Mouse (Mus musculus): ENCODE results near the gene Actn4.

Actn4 gene

GRCm38 (mm10) chr7:28961927-28962670 lies at the start of gene Actn4:
Actn4 (minus strand) TSS chr7:28962340.
- in situ Hi-C loops (cut with MboI, MseI): no loop called here

GRCm38 (mm10) chr7:29008714-29009113 lies 46.6 kb upstream of the Actn4 start:
- in situ Hi-C loops (cut with MboI, MseI): no loop called here

GRCm38 (mm10) chr7:29008171-29008570 lies 46.0 kb upstream of the Actn4 start:
- in situ Hi-C loops (cut with MboI, MseI): no loop called here

- in situ Hi-C loops (cut with MboI, MseI): no loop called here
Measured at GRCm38 (mm10) chr7:29007224-29008101, 45.3 kb upstream of the Actn4 start.

GRCm38 (mm10) chr7:29000651-29001605 lies 38.8 kb upstream of the Actn4 start:
- in situ Hi-C loops (cut with MboI, MseI): no loop called here

GRCm38 (mm10) chr7:28993402-28993801 lies 31.3 kb upstream of the Actn4 start:
- in situ Hi-C loops (cut with MboI, MseI): no loop called here

GRCm38 (mm10) chr7:28992997-28993396 lies 30.9 kb upstream of the Actn4 start:
- in situ Hi-C loops (cut with MboI, MseI): no loop called here

- in situ Hi-C loops (cut with MboI, MseI): no loop called here
Measured at GRCm38 (mm10) chr7:28991616-28992015, 29.5 kb upstream of the Actn4 start.

- in situ Hi-C loops (cut with MboI, MseI): no loop called here
Measured at GRCm38 (mm10) chr7:28990766-28991273, 28.7 kb upstream of the Actn4 start.

- in situ Hi-C loops (cut with MboI, MseI): loop anchor here (10.0 kb wide), 1 partner anchor 50 kb away; no protein-coding TSS in a partner anchor
Measured at GRCm38 (mm10) chr7:28985207-28985606, 23.1 kb upstream of the Actn4 start.

GRCm38 (mm10) chr7:28984452-28984851 lies 22.3 kb upstream of the Actn4 start:
- in situ Hi-C loops (cut with MboI, MseI): loop anchor here (10.0 kb wide), 1 partner anchor 50 kb away; no protein-coding TSS in a partner anchor

GRCm38 (mm10) chr7:28983849-28984248 lies 21.7 kb upstream of the Actn4 start:
- in situ Hi-C loops (cut with MboI, MseI): loop anchor here (10.0 kb wide), 1 partner anchor 51 kb away; no protein-coding TSS in a partner anchor

- in situ Hi-C loops (cut with MboI, MseI): loop anchor here (10.0 kb wide), 1 partner anchor 52 kb away; no protein-coding TSS in a partner anchor
Measured at GRCm38 (mm10) chr7:28983141-28983564, 21.0 kb upstream of the Actn4 start.

- in situ Hi-C loops (cut with MboI, MseI): loop anchor here (10.0 kb wide), 1 partner anchor 52 kb away; no protein-coding TSS in a partner anchor
Measured at GRCm38 (mm10) chr7:28982274-28983013, 20.3 kb upstream of the Actn4 start.

- in situ Hi-C loops (cut with MboI, MseI): loop anchor here (10.0 kb wide), 1 partner anchor 53 kb away; no protein-coding TSS in a partner anchor
Measured at GRCm38 (mm10) chr7:28981651-28982273, 19.6 kb upstream of the Actn4 start, which contains the start of the genes Eif3k and Map4k1. Eif3k (minus strand) TSS chr7:28981864. Map4k1 (plus strand) TSS chr7:28982050.

GRCm38 (mm10) chr7:28977556-28977955 lies 15.4 kb upstream of the Actn4 start:
- in situ Hi-C loops (cut with MboI, MseI): no loop called here

GRCm38 (mm10) chr7:28973025-28973424 lies 10.9 kb upstream of the Actn4 start:
- in situ Hi-C loops (cut with MboI, MseI): no loop called here

GRCm38 (mm10) chr7:28972542-28972985 lies 10.4 kb upstream of the Actn4 start:
- in situ Hi-C loops (cut with MboI, MseI): no loop called here

GRCm38 (mm10) chr7:28971770-28972269 lies 9.7 kb upstream of the Actn4 start:
- in situ Hi-C loops (cut with MboI, MseI): no loop called here
